Mouse (Mus musculus) liver, adult (tissue): ENCODE data around the gene Zfp958.

ENCODE experiments used
- GATA4 ChIP-seq: IDR thresholded peaks from 2 replicates; pipeline ENCODE4 v1.6.1; 2014; ENCODE audit warnings: mild to moderate bottlenecking, low read length; ENCODE audit not compliant: insufficient replicate concordance

Zfp958 gene

DNA sequence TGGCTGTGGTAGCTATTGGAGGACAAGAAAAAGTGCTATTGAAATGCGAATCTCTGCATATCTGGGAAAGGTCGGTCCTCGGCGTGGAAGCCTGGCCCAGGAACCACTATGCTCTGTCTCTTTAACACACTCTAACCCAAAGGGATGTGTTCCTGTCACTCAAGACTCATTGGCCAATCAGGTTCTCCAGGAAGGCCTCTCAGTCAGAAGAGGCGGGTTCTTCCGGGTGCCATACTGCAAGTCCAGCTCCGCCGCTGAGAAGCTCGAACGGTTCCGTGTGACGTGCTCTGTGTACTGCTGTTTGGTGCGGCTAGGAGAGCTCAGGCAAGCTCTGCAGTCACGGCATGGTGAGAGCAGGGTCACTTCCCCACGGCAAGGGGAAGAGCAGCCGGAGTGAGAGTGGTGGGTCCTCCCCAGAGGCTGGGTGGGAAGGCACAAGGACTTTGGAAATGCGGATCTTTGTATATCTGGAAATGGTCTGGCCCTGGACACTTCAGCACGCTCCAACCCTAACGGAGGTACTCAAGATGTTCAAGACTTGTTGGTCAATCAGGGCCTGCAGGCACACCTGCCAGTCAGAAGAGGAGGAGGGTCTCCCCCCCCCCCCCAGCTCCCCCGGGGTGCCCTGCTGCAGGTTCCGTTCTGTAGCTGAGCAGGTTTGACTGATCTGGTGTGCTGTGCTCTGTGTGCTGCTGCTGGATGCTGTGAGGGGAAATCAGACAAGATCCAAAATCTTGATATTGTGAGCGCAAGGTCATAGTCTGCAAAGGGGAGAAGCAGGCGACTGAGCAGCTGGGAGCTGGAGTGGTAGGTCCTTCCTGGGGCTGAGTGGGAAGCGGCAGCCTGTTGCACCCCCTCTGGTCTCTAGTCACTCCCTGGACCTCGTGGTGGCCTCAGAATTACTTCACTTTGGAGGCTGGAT lies at the start of gene Zfp958:
Gene Zfp958 (plus strand): TSS at position 236 of the 922 bp plus-strand sequence.
- TF ChIP-seq GATA4, result no peak

- TF ChIP-seq GATA4, result no peak
Observed at GRCm38 (mm10) chr8:4581986-4582385, 31.0 kb upstream of the Zfp958 start.

GRCm38 (mm10) chr8:4582754-4583178 lies 30.2 kb upstream of the Zfp958 start:
- no peak for TF ChIP-seq GATA4

DNA sequence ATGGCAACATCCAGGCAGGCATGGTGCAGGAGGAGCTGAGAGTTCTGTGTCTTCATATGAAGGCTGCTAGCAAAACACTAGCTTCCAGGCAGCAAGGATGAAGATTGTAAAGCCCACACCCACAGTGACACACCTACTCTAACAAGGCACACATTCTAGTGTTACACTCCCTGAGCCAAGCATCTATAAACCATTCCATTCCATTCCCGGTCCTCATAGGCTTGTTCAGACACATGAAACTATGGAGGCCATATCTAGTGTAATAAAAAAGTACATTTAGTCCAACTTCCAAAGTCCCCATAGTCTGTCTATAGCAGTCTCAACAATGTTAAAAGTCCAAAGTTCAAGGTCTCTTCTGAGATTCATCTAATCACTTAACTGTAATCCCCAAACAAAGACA lies 28.3 kb upstream of the Zfp958 start:
- TF ChIP-seq GATA4, result no peak

- no peak for TF ChIP-seq GATA4
Observed at GRCm38 (mm10) chr8:4586356-4586755, 26.6 kb upstream of the Zfp958 start.

DNA sequence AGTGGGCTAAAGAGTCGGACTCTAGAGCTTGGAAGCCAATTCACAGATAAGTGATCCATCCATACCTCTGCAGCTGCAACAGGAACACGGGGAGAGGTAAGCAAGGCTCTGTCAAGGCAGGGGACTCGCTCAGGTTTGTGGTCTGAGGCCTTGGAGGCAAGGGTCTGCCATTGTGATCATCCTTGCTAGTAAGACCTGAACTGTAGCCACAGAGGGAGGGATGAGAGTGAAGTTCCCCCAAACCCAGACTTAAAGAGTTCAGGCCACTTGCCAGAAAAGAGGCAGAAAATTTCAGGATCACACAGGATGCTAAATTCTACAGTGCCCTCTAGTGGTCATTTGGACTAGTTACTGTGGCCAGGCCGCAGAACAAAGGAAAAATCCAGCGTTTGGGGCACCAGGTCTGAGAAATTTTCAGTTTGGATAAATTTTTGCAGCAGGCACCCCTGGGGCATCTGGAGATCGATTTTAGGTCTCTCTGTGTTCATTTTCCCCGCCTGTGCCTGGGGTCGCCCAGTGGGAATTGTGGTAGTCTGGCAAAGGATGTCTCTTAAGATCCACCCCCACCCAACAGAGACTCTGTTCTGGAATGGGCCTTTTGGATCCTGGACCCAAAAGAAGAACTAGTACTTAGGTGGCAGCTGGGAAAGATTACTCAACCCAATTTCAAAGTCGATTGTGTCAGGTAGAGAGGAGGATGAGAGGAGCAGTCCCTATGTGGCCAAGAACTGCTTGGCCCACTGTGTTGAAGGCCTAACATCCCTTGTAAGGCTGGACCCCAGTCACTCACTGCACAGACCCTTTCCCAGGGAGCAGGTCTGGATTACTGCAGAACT lies 24.6 kb upstream of the Zfp958 start:
- no peak for TF ChIP-seq GATA4

DNA sequence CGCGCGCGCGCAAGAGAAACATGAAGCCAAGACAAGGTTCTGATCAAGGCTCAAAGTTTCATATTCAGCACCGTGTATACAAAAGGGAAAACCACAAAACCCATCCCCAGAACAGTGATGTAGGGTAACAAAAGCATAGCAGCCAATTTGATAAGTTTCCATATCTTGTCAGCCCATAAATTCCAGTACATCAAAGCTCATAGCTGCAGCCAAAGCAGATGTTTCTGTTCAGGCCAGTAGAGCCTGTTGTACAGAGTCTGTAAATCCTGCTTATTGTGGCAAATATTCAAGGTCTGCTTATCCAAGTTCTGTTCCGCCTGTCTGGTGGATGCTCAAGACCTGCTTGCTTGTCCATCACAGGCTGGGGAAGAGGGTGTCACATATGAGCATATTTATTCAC lies 4.1 kb upstream of the Zfp958 start:
- TF ChIP-seq GATA4, result no peak

GRCm38 (mm10) chr8:4627349-4627748 lies 14.4 kb downstream of the Zfp958 start:
- TF ChIP-seq GATA4, result no peak

DNA sequence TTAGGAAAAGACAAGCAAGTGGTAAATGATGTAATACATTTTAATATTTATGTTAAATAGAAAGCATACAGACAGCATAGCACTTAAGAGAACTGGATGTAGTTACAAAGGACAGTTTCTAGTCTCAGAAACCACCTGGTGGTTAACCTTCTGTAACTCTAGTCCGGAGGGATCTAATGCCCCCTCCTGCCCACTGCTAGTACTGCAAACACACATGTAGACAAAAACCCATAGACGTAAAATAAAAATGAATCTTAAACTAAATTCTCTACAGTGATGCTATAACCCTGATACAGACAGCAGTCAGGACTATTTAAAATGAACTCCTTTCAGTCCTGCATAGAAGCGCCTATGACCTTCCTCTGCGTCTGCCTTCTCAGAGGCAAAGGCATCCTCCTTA lies 24.1 kb downstream of the Zfp958 start:
- no peak for TF ChIP-seq GATA4

DNA sequence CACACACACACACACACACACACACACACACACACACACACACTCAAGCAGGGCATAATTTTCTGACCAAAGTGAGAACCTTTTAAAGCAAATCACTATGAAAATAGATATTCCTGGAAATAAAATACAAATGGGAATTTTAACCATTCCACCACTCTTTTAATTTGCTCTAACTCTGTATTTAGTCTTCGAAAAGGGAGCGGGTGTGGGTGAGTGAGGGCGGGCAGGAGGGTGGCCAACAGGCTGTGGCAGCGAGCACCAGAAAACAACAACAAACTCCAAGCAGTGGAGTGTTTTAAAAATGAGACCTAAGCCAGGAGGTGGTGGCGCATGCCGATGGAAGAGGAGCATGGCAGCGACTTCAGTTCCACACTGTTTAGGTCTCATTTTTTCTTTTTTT lies 43.6 kb downstream of the Zfp958 start:
- TF ChIP-seq GATA4, result no peak

DNA sequence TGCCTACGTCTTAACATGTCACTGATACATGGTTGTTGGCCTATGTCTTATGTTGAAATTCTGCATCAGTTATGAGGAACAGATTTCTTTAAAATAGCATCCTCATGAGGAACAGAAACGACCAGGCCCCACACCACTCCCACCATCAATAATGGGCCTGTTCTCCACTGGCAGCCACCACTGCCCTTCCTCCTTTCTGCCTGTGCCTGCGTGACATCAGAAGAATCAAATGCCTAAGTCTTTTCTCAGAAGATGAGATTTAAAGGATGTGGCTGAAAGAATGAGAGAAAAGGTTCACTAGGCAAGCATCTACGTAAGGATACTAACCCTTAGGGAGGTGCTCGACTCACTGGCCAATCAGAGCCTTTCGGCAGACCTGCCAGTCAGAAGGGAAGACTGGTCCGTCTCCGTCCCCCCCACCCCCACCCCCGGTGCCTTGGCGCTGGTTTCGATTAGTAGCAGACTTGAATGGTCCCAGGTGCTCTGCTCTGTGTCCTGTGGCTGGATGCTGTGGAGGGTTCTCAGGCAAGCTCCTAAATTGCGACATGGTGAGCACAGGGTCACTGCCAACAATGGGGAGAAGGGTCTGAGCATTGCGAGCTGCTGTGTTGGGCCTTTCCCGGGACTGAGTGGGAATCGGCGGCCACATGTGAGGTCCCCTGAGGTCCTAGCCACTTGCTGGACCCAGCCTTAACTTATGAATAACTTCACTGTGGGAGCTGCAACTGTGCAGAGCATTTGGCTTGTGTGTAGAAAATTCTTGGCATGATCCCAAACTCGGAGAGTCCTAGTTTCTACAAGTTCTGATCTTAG lies 62.4 kb downstream of the Zfp958 start:
- no peak for TF ChIP-seq GATA4

- no peak for TF ChIP-seq GATA4
Observed at GRCm38 (mm10) chr8:4676586-4676985, 63.6 kb downstream of the Zfp958 start.

DNA sequence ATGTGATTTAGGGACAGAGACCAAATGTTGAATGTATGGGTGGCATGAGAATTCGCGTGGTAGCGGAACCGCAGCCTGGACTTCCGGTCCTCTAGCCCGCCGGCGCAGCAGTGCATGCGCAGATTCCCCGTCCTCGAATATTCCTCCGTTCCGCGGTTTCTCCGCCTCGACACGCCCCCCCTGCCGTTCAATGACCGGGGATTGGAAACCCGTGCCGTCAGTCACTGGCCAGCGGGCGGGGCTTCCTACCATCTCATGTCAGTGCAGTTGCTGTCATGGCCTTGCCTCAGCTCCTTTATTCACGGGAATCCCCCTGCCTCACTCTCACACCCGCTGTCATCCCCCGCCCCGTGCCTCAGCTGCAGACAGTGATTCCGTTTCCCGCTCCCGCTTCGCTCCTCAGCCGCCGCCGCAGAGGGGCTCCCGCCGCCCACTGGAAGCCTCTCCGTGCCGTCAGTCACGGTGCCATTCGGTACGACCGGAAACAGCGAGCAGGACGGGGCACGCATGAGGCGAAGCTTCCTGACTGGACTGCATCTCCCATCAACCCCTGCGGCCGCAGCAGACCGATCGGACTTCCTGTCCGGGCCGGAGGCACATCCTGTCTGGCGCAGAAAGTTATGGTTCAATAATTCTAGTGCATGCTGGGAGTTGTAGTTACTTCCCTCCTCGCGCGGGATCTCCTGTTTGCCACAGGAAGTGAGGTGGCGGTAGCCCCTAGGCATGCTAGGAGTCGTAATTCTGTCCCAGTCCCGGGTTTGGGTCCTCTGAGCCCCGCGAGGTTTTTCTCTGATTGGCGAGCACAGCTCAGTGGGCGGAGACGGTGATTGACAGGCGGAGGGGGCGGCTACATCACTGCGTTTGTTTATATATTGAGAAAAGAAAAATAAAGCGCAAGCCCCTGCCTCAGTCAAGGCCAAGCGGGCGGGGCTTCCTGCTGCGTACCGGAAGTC lies 64.6 kb downstream of the Zfp958 start:
- no peak for TF ChIP-seq GATA4
